Mouse (Mus musculus): ENCODE data around the gene Vrk2. TPM values are rescaled to one million over a fixed set of nuclear protein-coding genes. Genes with fewer than 3 reads are reported as not detected.

Gene Vrk2
- total RNA-seq (2021), result 1 to 10 TPM; 3.4 to 3.7 TPM

GRCm38 (mm10) chr11:26593061-26594059 is at the start of gene Vrk2, which contains the start of gene Gm6899:
Gene Vrk2 (minus strand): TSS chr11:26593999.
Gene Gm6899 (plus strand): TSS chr11:26593241.
- peak; percentile 45 to 62 for DNase-seq (ENCODE audit: low spot score in 2 of 2)
- intact Hi-C loops (cut with DNase I), result no loop called here

- DNase-seq (ENCODE audit: low spot score in 2 of 2), result no peak
- intact Hi-C loops (cut with DNase I), result no loop called here
These were observed 48.3 kb upstream of the Vrk2 start for GRCm38 (mm10) chr11:26642141-26642540.

- DNase-seq (ENCODE audit: low spot score in 2 of 2), result no peak
- intact Hi-C loops (cut with DNase I), result no loop called here
These were observed 46.6 kb upstream of the Vrk2 start for GRCm38 (mm10) chr11:26640314-26640785.

DNA sequence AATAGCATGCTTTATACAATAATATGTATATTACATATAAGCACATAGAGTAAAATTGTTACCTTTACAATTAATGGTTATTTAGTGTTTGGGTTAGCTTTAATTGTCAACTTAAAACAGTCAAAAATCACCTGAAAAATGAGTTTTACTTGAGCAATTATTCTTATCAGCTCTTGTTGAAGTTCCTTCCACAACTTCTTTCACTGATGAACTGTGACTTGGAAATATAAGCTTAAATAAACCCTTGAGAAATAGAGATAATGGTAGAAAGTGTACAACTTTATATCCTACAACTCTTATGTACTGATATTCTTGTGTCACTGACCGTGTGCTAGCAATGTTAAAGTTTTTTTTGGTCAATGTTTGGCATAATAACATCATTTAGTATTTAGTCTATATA is 42.4 kb upstream of the Vrk2 start:
- DNase-seq (ENCODE audit: low spot score in 2 of 2), result no peak
- intact Hi-C loops (cut with DNase I), result no loop called here

DNA sequence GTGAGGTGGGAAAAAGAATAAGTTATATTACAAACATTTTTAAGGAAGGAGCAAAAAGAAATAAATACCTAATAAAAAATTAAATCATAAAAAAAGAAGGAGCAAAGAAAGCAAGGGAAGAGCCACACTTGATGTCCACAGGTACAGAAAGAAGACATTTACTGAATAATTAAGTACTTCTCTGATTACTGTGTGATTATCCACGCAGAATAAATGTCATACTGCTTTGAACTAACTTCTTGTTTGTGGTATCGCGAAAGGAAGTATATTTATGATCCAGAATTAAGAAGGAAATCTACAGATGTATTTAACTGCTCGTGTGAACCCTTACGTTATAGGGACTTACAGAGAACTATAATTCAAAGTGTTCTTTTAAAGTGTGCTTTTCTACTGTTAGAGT is 28.9 kb upstream of the Vrk2 start:
- DNase-seq (ENCODE audit: low spot score in 2 of 2), result no peak
- intact Hi-C loops (cut with DNase I), result no loop called here

DNA sequence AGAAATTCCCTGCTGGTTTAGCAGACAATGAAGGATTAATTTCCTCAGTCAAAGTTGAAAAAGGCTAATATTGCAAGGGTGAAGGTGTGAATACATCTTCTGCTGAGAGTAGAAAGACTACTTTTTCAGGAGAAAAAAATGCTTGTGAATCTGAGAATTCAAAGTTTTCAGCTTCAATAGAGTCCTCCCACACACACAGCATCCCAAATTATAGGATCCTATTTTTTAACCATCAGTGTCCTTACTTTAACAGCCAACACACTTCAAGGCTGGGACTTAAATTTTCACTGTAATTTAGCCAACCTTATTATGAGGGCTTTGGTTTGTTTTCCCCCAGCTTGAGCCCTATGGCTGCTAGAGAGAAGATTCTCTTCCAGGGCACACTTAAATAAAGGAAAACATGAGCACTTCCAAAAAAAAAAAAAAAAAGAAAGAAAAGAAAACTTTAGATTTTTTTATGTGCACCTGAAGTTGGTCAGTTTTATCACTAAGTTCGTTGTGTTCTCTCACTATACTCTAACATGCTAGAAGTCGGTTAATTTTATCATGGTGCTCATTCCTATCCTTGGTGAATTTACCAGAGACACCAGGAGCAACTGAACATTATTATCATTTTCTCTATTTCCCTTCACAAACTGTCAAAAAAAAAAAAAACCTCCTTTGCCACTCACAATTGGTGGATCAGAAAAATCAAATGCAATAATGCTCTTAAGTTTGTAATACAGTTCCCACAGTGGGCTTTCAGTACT is 24.9 kb upstream of the Vrk2 start:
- intact Hi-C loops (cut with DNase I), result no loop called here
- no peak for DNase-seq (ENCODE audit: low spot score in 2 of 2)

DNA sequence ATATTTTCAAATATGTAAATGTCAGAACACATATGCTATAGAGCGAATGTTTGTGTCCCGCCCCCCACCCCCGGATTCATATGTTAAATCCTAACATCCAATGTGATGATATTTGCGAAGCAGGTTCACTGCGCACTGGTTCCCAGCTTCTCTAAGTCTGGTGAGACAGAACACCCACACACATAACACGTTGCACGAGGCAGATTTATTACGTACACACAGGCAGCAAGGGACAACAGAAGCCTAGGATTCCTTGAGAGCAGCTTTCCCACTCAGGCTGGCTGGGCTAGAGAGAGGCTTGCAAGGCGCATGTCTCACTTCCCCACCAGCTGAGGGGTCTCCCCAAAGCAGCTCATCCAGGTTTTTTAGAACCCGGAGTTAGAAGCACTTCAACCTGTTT is 15.0 kb upstream of the Vrk2 start:
- peak; percentile 37 to 49 for DNase-seq (ENCODE audit: low spot score in 2 of 2)
- intact Hi-C loops (cut with DNase I), result no loop called here

DNA sequence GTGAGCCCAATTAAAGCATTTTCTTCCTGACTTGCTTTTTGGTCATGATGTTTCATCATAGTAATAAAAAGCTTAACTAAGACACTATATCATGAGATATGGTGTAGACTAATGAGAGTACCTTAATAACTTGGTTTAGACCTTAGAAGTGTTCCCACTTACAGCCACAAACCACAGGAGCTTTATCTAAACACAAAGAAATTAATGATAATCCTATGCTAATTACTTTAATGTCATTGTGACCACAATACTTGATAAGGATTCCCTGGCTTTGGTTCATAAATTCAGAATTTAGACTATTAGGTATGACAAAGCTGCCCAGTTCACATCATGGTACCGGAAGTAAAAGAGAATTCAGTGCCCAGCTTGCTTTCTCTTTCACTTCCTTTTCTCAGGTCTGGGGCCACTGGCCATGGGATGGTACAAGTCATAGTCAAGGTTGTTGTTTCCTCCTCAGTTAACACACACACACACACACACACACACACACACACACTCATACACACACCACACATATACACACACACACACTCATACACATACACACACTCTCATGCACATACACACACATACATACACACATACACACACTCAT is 10.4 kb upstream of the Vrk2 start:
- DNase-seq (ENCODE audit: low spot score in 2 of 2), result no peak
- intact Hi-C loops (cut with DNase I), result no loop called here

GRCm38 (mm10) chr11:26601571-26602175 is 7.9 kb upstream of the Vrk2 start:
- DNase-seq (ENCODE audit: low spot score in 2 of 2), result no peak
- intact Hi-C loops (cut with DNase I), result no loop called here

- DNase-seq (ENCODE audit: low spot score in 2 of 2), result peak in 1 of 2 experiments; percentile 18
- intact Hi-C loops (cut with DNase I), result no loop called here
These were observed 6.9 kb upstream of the Vrk2 start for GRCm38 (mm10) chr11:26600692-26601091.

DNA sequence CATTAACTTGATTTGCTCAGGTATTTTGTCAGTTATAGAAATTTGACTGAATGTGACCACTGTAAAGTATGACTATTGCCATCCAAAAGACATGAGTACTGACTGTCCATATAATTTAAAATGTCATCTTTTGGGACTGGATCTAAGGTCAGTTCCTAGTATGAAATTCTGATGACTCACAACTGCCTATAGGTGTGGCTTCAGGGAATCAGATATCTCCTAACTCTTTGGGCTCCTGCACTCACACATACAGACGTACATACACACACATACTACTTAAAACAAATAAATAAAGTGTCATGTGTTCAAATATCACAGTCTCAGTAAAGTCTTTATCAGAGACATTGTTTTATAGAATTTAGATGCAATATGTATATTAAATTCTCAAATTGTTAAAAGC is 5.1 kb upstream of the Vrk2 start:
- intact Hi-C loops (cut with DNase I), result no loop called here
- DNase-seq (ENCODE audit: low spot score in 2 of 2), result no peak

DNA sequence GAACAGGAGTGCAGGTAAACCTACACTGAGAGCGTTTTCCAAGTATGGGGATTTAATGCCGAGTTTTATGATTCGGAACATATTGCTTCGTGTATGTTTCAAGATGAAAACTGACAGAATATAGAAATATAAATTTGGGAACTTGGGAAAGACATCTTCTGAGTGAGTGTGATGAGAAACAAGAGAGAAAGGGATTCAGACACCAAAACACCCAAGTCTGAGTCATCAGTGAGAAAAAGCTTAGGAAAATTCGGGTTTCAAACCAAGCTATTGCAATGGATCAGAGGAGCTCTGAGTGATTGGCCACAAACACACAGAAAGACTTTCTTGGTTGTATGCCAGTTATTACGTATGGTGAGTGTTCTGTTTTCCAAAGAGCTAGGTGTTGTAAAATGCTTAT is 4.0 kb upstream of the Vrk2 start:
- intact Hi-C loops (cut with DNase I), result no loop called here
- no peak for DNase-seq (ENCODE audit: low spot score in 2 of 2)

DNA sequence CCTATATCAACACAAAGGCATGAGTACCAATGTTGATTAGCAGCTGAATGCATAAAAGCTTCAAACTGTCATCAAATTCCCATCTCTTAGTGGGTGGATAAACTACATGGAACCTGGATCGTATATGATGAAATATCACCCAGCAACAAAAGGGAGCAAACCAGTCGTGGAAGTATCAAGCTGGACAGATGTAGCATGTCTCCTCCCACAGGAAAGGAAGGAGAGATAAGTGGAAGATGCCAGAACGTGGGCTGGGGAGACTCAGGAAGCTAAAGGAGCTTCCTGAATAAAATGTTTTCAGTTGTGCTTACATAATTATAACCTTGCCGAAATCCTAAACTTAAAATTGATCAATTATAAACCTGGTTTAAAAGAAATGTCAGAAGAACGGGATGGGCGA is 3.3 kb upstream of the Vrk2 start:
- DNase-seq (ENCODE audit: low spot score in 2 of 2), result no peak
- intact Hi-C loops (cut with DNase I), result no loop called here

DNA sequence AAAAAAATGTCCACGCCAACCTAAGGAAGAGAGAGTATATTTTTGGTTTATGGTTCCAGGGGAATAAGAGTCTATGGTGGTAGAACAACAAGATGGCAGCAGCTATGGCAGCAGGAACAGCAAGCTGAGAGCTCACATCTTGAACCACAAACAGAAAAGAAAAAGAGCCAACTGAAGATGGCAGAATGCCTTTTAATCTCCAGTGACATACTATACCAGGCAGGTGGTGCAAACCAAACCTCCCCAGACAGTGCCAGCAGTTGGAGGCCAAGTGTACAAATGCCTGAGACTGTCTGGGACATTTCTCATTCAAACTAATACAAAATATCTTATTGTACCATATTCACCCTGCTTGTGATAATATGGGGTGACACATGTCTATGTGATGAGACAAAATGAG is 2.4 kb upstream of the Vrk2 start:
- intact Hi-C loops (cut with DNase I), result no loop called here

DNA sequence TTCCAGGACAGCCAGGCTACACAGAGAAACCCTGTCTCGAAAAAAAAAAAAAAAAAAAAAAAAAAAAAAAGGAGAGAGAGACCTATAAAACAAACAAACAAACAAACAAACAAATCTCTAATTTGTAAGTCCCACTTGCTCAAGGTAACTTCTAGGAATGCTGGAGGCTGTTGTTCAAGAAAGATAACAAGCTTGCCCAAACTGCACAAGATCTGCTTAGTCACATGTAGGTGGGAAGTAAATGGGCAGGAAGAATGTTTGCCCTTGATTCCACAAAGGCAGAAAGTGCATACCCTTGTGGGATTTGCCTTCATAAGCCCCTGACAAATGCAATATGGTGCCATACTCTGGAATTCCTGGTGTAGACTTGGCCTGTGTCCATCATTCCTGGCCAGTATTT is 688 bp upstream of the Vrk2 start:
- intact Hi-C loops (cut with DNase I), result no loop called here
- DNase-seq (ENCODE audit: low spot score in 2 of 2), result no peak

More for the DNA sequence above, 2.4 kb upstream of the Vrk2 start:
- DNase-seq (ENCODE audit: low spot score in 2 of 2), result no peak

GRCm38 (mm10) chr11:26592395-26593053 is 1.3 kb downstream of the Vrk2 start:
- DNase-seq (ENCODE audit: low spot score in 2 of 2), result no peak
- intact Hi-C loops (cut with DNase I), result no loop called here

DNA sequence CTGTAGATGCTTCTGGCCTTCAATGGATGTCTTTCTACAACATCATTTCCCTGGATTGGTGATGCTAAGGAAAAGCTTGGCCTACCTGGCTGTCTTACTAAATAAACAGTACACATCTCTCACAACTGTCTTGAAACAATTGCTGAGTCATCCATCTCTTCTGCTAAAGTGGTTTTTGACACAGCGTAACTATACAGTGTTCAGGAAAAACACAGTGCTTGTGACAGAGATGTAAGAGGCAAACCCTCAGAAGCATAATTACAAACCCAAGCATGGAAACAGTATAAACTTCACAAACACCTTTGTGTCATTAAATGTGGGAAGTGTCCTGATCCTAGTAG is 6.6 kb downstream of the Vrk2 start:
- no peak for DNase-seq (ENCODE audit: low spot score in 2 of 2)
- intact Hi-C loops (cut with DNase I), result no loop called here

- no peak for DNase-seq (ENCODE audit: low spot score in 2 of 2)
- intact Hi-C loops (cut with DNase I), result no loop called here
These were observed 7.2 kb downstream of the Vrk2 start for GRCm38 (mm10) chr11:26586367-26587183.

All from left cerebral cortex, postnatal 36 days (tissue).